Comparison of ENCODE assay signal across 9 mouse cellular contexts in the genomic region with DNA sequence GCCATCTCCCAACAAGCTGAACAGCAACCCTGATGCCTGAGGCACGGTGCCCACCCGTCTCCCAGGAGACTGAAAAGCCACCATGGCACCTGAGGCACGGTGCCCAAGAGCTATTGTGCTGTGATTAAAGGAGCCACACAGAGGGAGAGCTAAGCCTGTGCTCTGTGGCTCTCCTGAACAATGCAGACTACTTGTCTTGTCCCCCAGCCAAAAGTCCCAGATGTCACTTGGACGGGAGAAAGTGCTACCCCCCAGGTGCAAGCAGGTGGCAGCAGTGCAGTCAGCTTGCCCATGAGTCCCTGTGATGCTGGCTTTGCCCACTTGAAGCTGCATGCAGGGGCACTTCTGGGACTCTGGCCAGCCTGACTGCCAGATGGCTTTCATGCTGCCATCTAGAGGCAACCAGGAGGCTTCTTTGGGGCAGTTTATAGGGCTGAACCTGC. TPM values are rescaled to one million over a fixed set of nuclear protein-coding genes. Genes with fewer than 3 reads are reported as not detected.
DNase-seq lines count a peak whose midpoint lies in the region.
"Had no signal": no experiment of that assay in that cellular context is flagged by ENCODE, and none has a peak within 500 bp of the region (broad histone marks: within the 10 kb centered on the region; RNA-seq: fewer than 3 reads in every experiment).

No protein-coding gene starts in this region.

- peak; percentile 39 for DNase-seq in heart, postnatal 4 days
- DNase-seq in heart, adult 11 months = no peak
- peak; percentile 97 for DNase-seq in cerebellum, adult 11 months
- DNase-seq in layer of hippocampus, adult 11-12 months (ENCODE audit: low spot score) = peak; percentile 84
- DNase-seq in retina, adult 2 months (ENCODE audit: low read depth, low spot score) = peak; percentile 20
- DNase-seq in testis, postnatal 14 days (ENCODE audit: low spot score) = no peak
- DNase-seq in thymus, postnatal 25 days = no peak
- DNase-seq in adrenal gland, adult 2 months = no peak

RNA-seq across cellular contexts. Expression of a gene that starts 4.4 kb away (rescaled TPM):
- not detected for total RNA-seq in heart, postnatal 4 days (2021)
- total RNA-seq in adrenal gland, adult 2 months (2021) = under 1 TPM; 0.63 to 0.97 TPM
- 0.16 and 0.57 TPM in 2 replicates for polyA plus RNA-seq in adrenal gland, adult 2 months (2012; rRNA removed)

RNA-seq across cellular contexts. Expression of a gene that starts 23.1 kb away (rescaled TPM):
- not detected for total RNA-seq in heart, postnatal 4 days (2021)
- total RNA-seq in adrenal gland, adult 2 months (2021) = not detected
- polyA plus RNA-seq in adrenal gland, adult 2 months (2012; rRNA removed) = not detected in 2 replicates
- polyA plus RNA-seq: midbrain, embryonic 12.5 days had no signal

RNA-seq across cellular contexts. Expression of a gene that starts 48.4 kb away (rescaled TPM):
- not detected for total RNA-seq in heart, postnatal 4 days (2021)
- not detected for total RNA-seq in adrenal gland, adult 2 months (2021)
- polyA plus RNA-seq in adrenal gland, adult 2 months (2012; rRNA removed) = not detected in 2 replicates
- polyA plus RNA-seq: midbrain, embryonic 12.5 days had no signal

Comparison
In these comparisons a context has a peak if more than half of its experiments do, and no peak if none do; other contexts are left out.
1. DNase-seq: peak in heart, postnatal 4 days (single experiment), cerebellum, adult 11 months (single experiment), layer of hippocampus, adult 11-12 months (single experiment) and retina, adult 2 months (single experiment); none in heart, adult 11 months (single experiment), testis, postnatal 14 days (single experiment), thymus, postnatal 25 days (single experiment) and adrenal gland, adult 2 months (single experiment).